Mouse (Mus musculus): ENCODE data around the gene Mink1. TPM values are rescaled to one million over a fixed set of nuclear protein-coding genes. Genes with fewer than 3 reads are reported as not detected.
A peak's percentile ranks its signal among the peaks of the same experiment; 100 is the strongest.

Gene Mink1
- polyA plus RNA-seq, 1 experiment from 2014 or later = 15.6 TPM

GRCm38 (mm10) chr11:70580358-70580720, 17.7 kb downstream of the Mink1 start:
- no peak overlapping the region for H3K9ac ChIP-seq (replicated peaks)
- no peak for ATAC-seq (replicated peaks)
- H3K4me2 ChIP-seq (replicated peaks) = no peak overlapping the region

DNA sequence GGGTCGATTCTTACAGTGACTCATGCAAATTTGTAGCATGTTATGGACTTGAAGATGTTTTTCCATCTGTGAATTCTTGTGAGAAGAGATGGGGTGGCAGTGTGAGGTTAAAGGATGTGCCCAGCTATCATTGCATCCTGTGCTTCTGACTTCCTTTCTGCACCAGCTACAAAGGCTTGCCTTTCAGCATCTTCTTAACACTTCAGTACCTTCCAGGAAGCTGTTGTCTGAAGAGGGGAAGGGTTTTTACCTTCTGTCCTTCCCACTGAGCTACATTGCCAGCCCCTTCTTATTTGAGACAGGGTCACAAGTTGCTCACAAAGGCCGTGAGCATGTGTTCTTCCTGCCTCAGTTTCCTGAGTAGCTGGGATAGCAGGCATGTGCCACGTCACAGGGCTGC, 18.2 kb downstream of the Mink1 start:
- Histone ChIP-seq H3K9ac (replicated peaks) (no peak overlapping the region), H3K4me3 (no peak overlapping the region), H3K4me2 (replicated peaks) (no peak overlapping the region), H3K36me3 (no peaks in the 10 kb centered on the region), H3K27me3 (no peaks in the 10 kb centered on the region), H3K27ac (replicated peaks) (no peak overlapping the region), H3K9me3 (no peaks in the 10 kb centered on the region), H3K4me1 (peaks cover 50% of the 10 kb centered on the region)
- ATAC-seq (replicated peaks) = no peak
- WGBS = 77% methylated on average over 3 of the region's 3 CpGs

More at GRCm38 (mm10) chr11:70580358-70580720, 17.7 kb downstream of the Mink1 start:
- Histone ChIP-seq H3K4me3 (no peak overlapping the region), H3K27ac (replicated peaks) (no peak overlapping the region), H3K36me3 (no peaks in the 10 kb centered on the region), H3K4me1 (peaks cover 47% of the 10 kb centered on the region), H3K9me3 (no peaks in the 10 kb centered on the region), H3K27me3 (no peaks in the 10 kb centered on the region)
- WGBS = 50% methylated on average over 5 of the region's 5 CpGs

GRCm38 (mm10) chr11:70582196-70582595, 19.5 kb downstream of the Mink1 start:
- peaks cover 45% of the 10 kb centered on the region for H3K4me1 ChIP-seq
- 76% methylated on average over 3 of the region's 3 CpGs for WGBS

GRCm38 (mm10) chr11:70583022-70583714, 20.5 kb downstream of the Mink1 start:
- 75% methylated on average over 6 of the region's 6 CpGs for WGBS
- Histone ChIP-seq H3K9ac (replicated peaks) (no peak overlapping the region), H3K4me2 (replicated peaks) (no peak overlapping the region), H3K36me3 (no peaks in the 10 kb centered on the region), H3K4me1 (peaks cover 35% of the 10 kb centered on the region), H3K27me3 (no peaks in the 10 kb centered on the region), H3K9me3 (no peaks in the 10 kb centered on the region), H3K27ac (replicated peaks) (peak overlapping the region; percentile 54; the same call in 1 of the 2 replicates), H3K4me3 (no peak overlapping the region)
- ATAC-seq (replicated peaks) = no peak

More at GRCm38 (mm10) chr11:70582196-70582595, 19.5 kb downstream of the Mink1 start:
- Histone ChIP-seq H3K4me2 (replicated peaks) (no peak overlapping the region), H3K9me3 (no peaks in the 10 kb centered on the region), H3K36me3 (no peaks in the 10 kb centered on the region), H3K27ac (replicated peaks) (no peak overlapping the region), H3K9ac (replicated peaks) (no peak overlapping the region), H3K27me3 (no peaks in the 10 kb centered on the region), H3K4me3 (no peak overlapping the region)
- ATAC-seq (replicated peaks) = no peak

DNA sequence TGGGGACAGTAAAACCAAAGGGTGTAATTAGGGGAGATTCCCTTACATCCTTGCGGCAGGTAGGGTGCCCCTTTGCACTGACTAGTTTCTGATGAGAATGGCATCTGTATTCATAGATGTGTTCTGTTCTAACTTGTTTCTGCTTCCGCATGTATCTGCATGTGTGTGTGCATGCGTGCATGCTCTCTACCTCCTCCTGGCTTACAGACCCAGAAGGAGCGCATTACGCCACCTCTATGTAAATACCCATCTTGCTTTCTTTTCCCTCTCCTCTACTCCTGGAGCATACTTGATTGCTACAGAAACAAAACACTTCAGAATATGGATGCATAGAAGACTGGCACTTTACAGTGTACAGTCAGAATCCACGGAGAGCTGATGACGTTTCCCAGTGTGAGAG, 21.1 kb downstream of the Mink1 start:
- H3K27ac ChIP-seq (replicated peaks) = peak overlapping the region; percentile 54; the same call in 1 of the 2 replicates
- 90% methylated on average over 7 of the region's 7 CpGs for WGBS

DNA sequence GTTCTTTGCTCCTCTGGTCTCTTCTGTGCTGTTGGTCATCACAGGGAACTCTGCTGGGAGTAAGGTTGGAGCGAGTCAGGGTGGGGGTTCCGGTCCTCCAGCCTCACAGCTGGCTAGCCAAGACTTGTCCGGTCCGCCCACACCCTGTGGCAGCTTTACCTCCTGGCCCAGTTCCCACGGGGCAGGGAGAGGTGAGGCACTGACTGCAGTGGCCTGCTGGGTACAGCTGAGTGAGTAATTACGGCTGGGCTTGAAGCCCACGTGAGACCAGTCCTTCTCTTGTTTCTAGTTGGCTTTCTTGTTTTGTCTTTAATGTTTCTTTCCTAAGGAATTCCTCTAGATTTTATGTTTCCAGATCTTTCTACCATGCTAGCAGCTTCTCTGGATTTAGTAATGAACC, 22.8 kb downstream of the Mink1 start:
- no peak overlapping the region for H3K9ac ChIP-seq (replicated peaks)
- peaks cover 19% of the 10 kb centered on the region for H3K4me1 ChIP-seq
- H3K27me3 ChIP-seq = no peaks in the 10 kb centered on the region
- peak overlapping the region; percentile 2; the same call in 1 of the 2 replicates for H3K27ac ChIP-seq (replicated peaks)
- no peaks in the 10 kb centered on the region for H3K36me3 ChIP-seq
- H3K4me2 ChIP-seq (replicated peaks) = no peak overlapping the region
- no peak for ATAC-seq (replicated peaks)
- H3K9me3 ChIP-seq = no peaks in the 10 kb centered on the region
- H3K4me3 ChIP-seq = no peak overlapping the region
- WGBS = 37% methylated on average over 7 of the region's 7 CpGs

More for the DNA sequence above, 21.1 kb downstream of the Mink1 start:
- Histone ChIP-seq H3K36me3 (no peaks in the 10 kb centered on the region), H3K9ac (replicated peaks) (no peak overlapping the region), H3K4me1 (peaks cover 30% of the 10 kb centered on the region), H3K4me3 (no peak overlapping the region), H3K9me3 (no peaks in the 10 kb centered on the region), H3K27me3 (no peaks in the 10 kb centered on the region), H3K4me2 (replicated peaks) (no peak overlapping the region)
- ATAC-seq (replicated peaks) = no peak

- no peak overlapping the region for H3K4me2 ChIP-seq (replicated peaks)
- WGBS = 90% methylated on average over 3 of the region's 3 CpGs
- H3K27me3 ChIP-seq = no peaks in the 10 kb centered on the region
- peaks cover 19% of the 10 kb centered on the region for H3K4me1 ChIP-seq
- H3K9ac ChIP-seq (replicated peaks) = no peak overlapping the region
- H3K9me3 ChIP-seq = no peaks in the 10 kb centered on the region
- H3K36me3 ChIP-seq = no peaks in the 10 kb centered on the region
- H3K27ac ChIP-seq (replicated peaks) = no peak overlapping the region
- ATAC-seq (replicated peaks) = no peak
- no peak overlapping the region for H3K4me3 ChIP-seq
Observed at GRCm38 (mm10) chr11:70586261-70586660, 23.6 kb downstream of the Mink1 start.

DNA sequence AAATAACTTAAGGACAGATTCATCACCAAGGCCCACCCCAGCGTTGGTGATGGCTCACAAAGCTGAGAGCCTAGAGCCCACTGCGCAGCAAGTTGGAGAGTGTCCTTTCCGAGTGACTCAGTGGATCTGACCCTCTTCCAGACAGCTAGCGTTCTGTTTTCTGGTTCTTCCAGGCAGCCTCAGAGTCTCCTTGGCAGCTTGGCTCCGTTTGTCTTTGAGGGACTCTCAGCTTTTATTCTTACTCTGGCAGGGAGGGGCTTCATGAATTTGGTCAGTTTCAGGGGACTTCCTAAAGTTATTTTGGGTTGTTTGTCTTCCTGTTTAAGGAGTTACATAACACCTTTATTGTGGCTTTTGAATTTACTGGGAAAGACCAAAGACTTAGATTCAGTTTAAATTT, 24.3 kb downstream of the Mink1 start:
- Histone ChIP-seq H3K36me3 (no peaks in the 10 kb centered on the region), H3K4me3 (no peak overlapping the region), H3K4me1 (peaks cover 19% of the 10 kb centered on the region), H3K27ac (replicated peaks) (no peak overlapping the region), H3K9ac (replicated peaks) (no peak overlapping the region), H3K27me3 (no peaks in the 10 kb centered on the region), H3K4me2 (replicated peaks) (no peak overlapping the region), H3K9me3 (no peaks in the 10 kb centered on the region)
- 73% methylated on average over 5 of the region's 5 CpGs for WGBS
- no peak for ATAC-seq (replicated peaks)

- 80% methylated on average over 1 of the region's 1 CpGs for WGBS
- H3K4me1 ChIP-seq = peaks cover 8% of the 10 kb centered on the region
- no peak overlapping the region for H3K9ac ChIP-seq (replicated peaks)
- no peak overlapping the region for H3K27ac ChIP-seq (replicated peaks)
- H3K4me2 ChIP-seq (replicated peaks) = no peak overlapping the region
- H3K9me3 ChIP-seq = no peaks in the 10 kb centered on the region
- no peaks in the 10 kb centered on the region for H3K27me3 ChIP-seq
- ATAC-seq (replicated peaks) = no peak
- H3K36me3 ChIP-seq = no peaks in the 10 kb centered on the region
- no peak overlapping the region for H3K4me3 ChIP-seq
Observed at GRCm38 (mm10) chr11:70591733-70592132, 29.1 kb downstream of the Mink1 start.

GRCm38 (mm10) chr11:70594253-70594989, 31.7 kb downstream of the Mink1 start:
- WGBS = 90% methylated on average over 15 of the region's 15 CpGs
- H3K9ac ChIP-seq (replicated peaks) = no peak overlapping the region
- no peak overlapping the region for H3K27ac ChIP-seq (replicated peaks)
- H3K27me3 ChIP-seq = no peaks in the 10 kb centered on the region
- H3K36me3 ChIP-seq = peaks cover 13% of the 10 kb centered on the region; the same call in 1 of the 2 replicates
- H3K9me3 ChIP-seq = no peaks in the 10 kb centered on the region
- no peak for ATAC-seq (replicated peaks)
- H3K4me3 ChIP-seq = no peak overlapping the region
- no peak overlapping the region for H3K4me2 ChIP-seq (replicated peaks)
- peaks cover 10% of the 10 kb centered on the region for H3K4me1 ChIP-seq

DNA sequence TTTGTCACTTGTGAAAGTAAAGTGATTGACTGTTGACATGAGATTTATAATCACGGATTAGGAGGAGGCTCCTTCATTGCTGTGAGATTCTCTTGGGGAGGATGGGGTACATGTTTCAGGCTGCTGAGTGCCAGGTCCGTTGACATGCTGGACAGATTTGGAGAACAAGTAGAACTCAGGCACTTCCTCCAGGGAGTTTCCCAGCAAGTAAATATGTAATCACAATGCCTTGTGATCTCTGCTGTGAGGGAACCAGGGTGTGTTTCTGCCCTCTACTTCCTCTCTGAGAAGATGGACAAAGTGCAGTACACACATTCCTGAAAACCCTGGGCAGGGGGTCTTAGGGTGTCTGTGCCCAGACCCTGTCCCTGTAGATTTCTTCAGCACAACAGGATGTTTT, 33.0 kb downstream of the Mink1 start:
- H3K27me3 ChIP-seq = no peaks in the 10 kb centered on the region
- no peak overlapping the region for H3K4me3 ChIP-seq
- peaks cover 16% of the 10 kb centered on the region; the same call in 1 of the 2 replicates for H3K36me3 ChIP-seq
- H3K4me1 ChIP-seq = peaks cover 10% of the 10 kb centered on the region
- H3K9ac ChIP-seq (replicated peaks) = no peak overlapping the region
- WGBS = 83% methylated on average over 2 of the region's 2 CpGs
- no peak for ATAC-seq (replicated peaks)
- H3K4me2 ChIP-seq (replicated peaks) = no peak overlapping the region
- no peaks in the 10 kb centered on the region for H3K9me3 ChIP-seq
- no peak overlapping the region; the same call in 1 of the 2 replicates for H3K27ac ChIP-seq (replicated peaks)

GRCm38 (mm10) chr11:70596094-70596493, 33.4 kb downstream of the Mink1 start:
- Histone ChIP-seq H3K4me2 (replicated peaks) (no peak overlapping the region), H3K9ac (replicated peaks) (no peak overlapping the region), H3K27me3 (no peaks in the 10 kb centered on the region), H3K27ac (replicated peaks) (peak overlapping the region; percentile 46), H3K36me3 (peaks cover 16% of the 10 kb centered on the region; the same call in 1 of the 2 replicates), H3K9me3 (no peaks in the 10 kb centered on the region), H3K4me3 (no peak overlapping the region), H3K4me1 (peaks cover 10% of the 10 kb centered on the region)
- 29% methylated on average over 4 of the region's 4 CpGs for WGBS
- no peak for ATAC-seq (replicated peaks)

Measured in forebrain, embryonic 15.5 days (tissue).